Mouse (Mus musculus): ENCODE measurements around the gene Samhd1. TPM values are rescaled to one million over a fixed set of nuclear protein-coding genes. Genes with fewer than 3 reads are reported as not detected.

Samhd1 gene
- polyA plus RNA-seq, 1 experiment from 2014 or later = 32.5 TPM

- 69% methylated on average over 4 of the region's 4 CpGs for WGBS
Measured at GRCm38 (mm10) chr2:157063241-157063700, 71.8 kb downstream of the Samhd1 start.

GRCm38 (mm10) chr2:157060557-157061305 is 74.3 kb downstream of the Samhd1 start:
- ATAC-seq (ENCODE audit: insufficient number of reproducible peaks, insufficient read depth, low FRiP score, low read depth) = no peak
- no peak overlapping the region for H3K27ac ChIP-seq (ENCODE audit: low read length)
- no peak overlapping the region for H3K4me3 ChIP-seq (ENCODE audit: low read depth, low read length)
- no peaks in the 10 kb centered on the region for H3K9me3 ChIP-seq (ENCODE audit: control insufficient read depth, low read depth, low read length)
- H3K27me3 ChIP-seq (ENCODE audit: control insufficient read depth, insufficient read depth, low read length) = no peaks in the 10 kb centered on the region
- peaks cover 17% of the 10 kb centered on the region; the same call in 1 of the 2 replicates for H3K36me3 ChIP-seq (ENCODE audit: control insufficient read depth, insufficient read depth, low read length)
- no peak overlapping the region for H3K9ac ChIP-seq (replicated peaks; ENCODE audit: low read depth, low read length)
- WGBS = 87% methylated on average over 11 of the region's 11 CpGs
- H3K4me2 ChIP-seq (replicated peaks; ENCODE audit: low read depth, low read length) = no peak overlapping the region
- peaks cover 23% of the 10 kb centered on the region; the same call in 1 of the 2 replicates for H3K4me1 ChIP-seq (ENCODE audit: control insufficient read depth, insufficient read depth, low read length)

More at GRCm38 (mm10) chr2:157063241-157063700, 71.8 kb downstream of the Samhd1 start:
- peaks cover 6% of the 10 kb centered on the region; the same call in 1 of the 2 replicates for H3K36me3 ChIP-seq (ENCODE audit: control insufficient read depth, insufficient read depth, low read length)
- H3K9ac ChIP-seq (replicated peaks; ENCODE audit: low read depth, low read length) = no peak overlapping the region
- peaks cover 32% of the 10 kb centered on the region; the same call in 1 of the 2 replicates for H3K4me1 ChIP-seq (ENCODE audit: control insufficient read depth, insufficient read depth, low read length)
- no peak for ATAC-seq (ENCODE audit: insufficient number of reproducible peaks, insufficient read depth, low FRiP score, low read depth)
- H3K9me3 ChIP-seq (ENCODE audit: control insufficient read depth, low read depth, low read length) = no peaks in the 10 kb centered on the region
- H3K27ac ChIP-seq (ENCODE audit: low read length) = no peak overlapping the region
- H3K4me2 ChIP-seq (replicated peaks; ENCODE audit: low read depth, low read length) = no peak overlapping the region
- H3K4me3 ChIP-seq (ENCODE audit: low read depth, low read length) = no peak overlapping the region
- H3K27me3 ChIP-seq (ENCODE audit: control insufficient read depth, insufficient read depth, low read length) = no peaks in the 10 kb centered on the region

DNA sequence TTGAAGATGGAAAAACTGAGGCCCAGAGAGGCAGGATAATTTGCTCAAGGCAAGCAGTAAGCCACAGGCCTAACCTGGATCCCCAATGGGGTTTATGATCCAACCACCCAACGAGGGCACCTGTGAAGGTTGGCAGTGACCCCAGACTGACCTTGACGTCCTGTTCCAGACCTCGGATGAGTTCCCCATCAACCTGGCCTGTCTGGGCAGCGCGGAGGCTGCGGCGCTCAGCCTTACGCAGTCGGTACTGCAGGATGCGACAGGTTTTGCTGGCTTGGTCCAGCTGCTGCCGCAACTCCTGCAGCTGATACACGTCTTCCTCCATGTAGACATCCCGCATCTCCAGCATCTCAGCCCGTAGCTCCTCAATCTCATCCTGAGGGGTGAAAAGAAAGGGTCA is 75.0 kb downstream of the Samhd1 start:
- peaks cover 17% of the 10 kb centered on the region; the same call in 1 of the 2 replicates for H3K36me3 ChIP-seq (ENCODE audit: control insufficient read depth, insufficient read depth, low read length)
- no peak for ATAC-seq (ENCODE audit: insufficient number of reproducible peaks, insufficient read depth, low FRiP score, low read depth)
- H3K4me2 ChIP-seq (replicated peaks; ENCODE audit: low read depth, low read length) = no peak overlapping the region
- H3K9ac ChIP-seq (replicated peaks; ENCODE audit: low read depth, low read length) = no peak overlapping the region
- H3K4me1 ChIP-seq (ENCODE audit: control insufficient read depth, insufficient read depth, low read length) = peaks cover 16% of the 10 kb centered on the region; the same call in 1 of the 2 replicates
- no peak overlapping the region for H3K4me3 ChIP-seq (ENCODE audit: low read depth, low read length)
- 89% methylated on average over 14 of the region's 14 CpGs for WGBS
- no peaks in the 10 kb centered on the region for H3K9me3 ChIP-seq (ENCODE audit: control insufficient read depth, low read depth, low read length)
- H3K27ac ChIP-seq (ENCODE audit: low read length) = no peak overlapping the region
- H3K27me3 ChIP-seq (ENCODE audit: control insufficient read depth, insufficient read depth, low read length) = no peaks in the 10 kb centered on the region

- H3K4me1 ChIP-seq (ENCODE audit: control insufficient read depth, insufficient read depth, low read length) = peaks cover 16% of the 10 kb centered on the region; the same call in 1 of the 2 replicates
- H3K4me2 ChIP-seq (replicated peaks; ENCODE audit: low read depth, low read length) = peak overlapping the region; percentile 32
- H3K9ac ChIP-seq (replicated peaks; ENCODE audit: low read depth, low read length) = no peak overlapping the region
- peak overlapping the region; percentile 91; the same call in 1 of the 2 replicates for H3K27ac ChIP-seq (ENCODE audit: low read length)
- H3K27me3 ChIP-seq (ENCODE audit: control insufficient read depth, insufficient read depth, low read length) = no peaks in the 10 kb centered on the region
- 60% methylated on average over 8 of the region's 8 CpGs for WGBS
- ATAC-seq (ENCODE audit: insufficient number of reproducible peaks, insufficient read depth, low FRiP score, low read depth) = no peak
- H3K36me3 ChIP-seq (ENCODE audit: control insufficient read depth, insufficient read depth, low read length) = peaks cover 25% of the 10 kb centered on the region
- no peak overlapping the region for H3K4me3 ChIP-seq (ENCODE audit: low read depth, low read length)
- H3K9me3 ChIP-seq (ENCODE audit: control insufficient read depth, low read depth, low read length) = no peaks in the 10 kb centered on the region
Measured at GRCm38 (mm10) chr2:157059166-157059565, 75.9 kb downstream of the Samhd1 start.

- WGBS = 12% methylated on average over 18 of the region's 18 CpGs
- peaks cover 30% of the 10 kb centered on the region for H3K36me3 ChIP-seq (ENCODE audit: control insufficient read depth, insufficient read depth, low read length)
- peaks cover 16% of the 10 kb centered on the region; the same call in 1 of the 2 replicates for H3K4me1 ChIP-seq (ENCODE audit: control insufficient read depth, insufficient read depth, low read length)
Measured at GRCm38 (mm10) chr2:157058342-157058998, 76.6 kb downstream of the Samhd1 start.

GRCm38 (mm10) chr2:157057758-157058157 is 77.3 kb downstream of the Samhd1 start:
- H3K4me3 ChIP-seq (ENCODE audit: low read depth, low read length) = no peak overlapping the region
- H3K36me3 ChIP-seq (ENCODE audit: control insufficient read depth, insufficient read depth, low read length) = peaks cover 37% of the 10 kb centered on the region
- H3K9me3 ChIP-seq (ENCODE audit: control insufficient read depth, low read depth, low read length) = no peaks in the 10 kb centered on the region
- peaks cover 13% of the 10 kb centered on the region; the same call in 1 of the 2 replicates for H3K4me1 ChIP-seq (ENCODE audit: control insufficient read depth, insufficient read depth, low read length)
- H3K27me3 ChIP-seq (ENCODE audit: control insufficient read depth, insufficient read depth, low read length) = no peaks in the 10 kb centered on the region
- ATAC-seq (ENCODE audit: insufficient number of reproducible peaks, insufficient read depth, low FRiP score, low read depth) = no peak
- no peak overlapping the region for H3K4me2 ChIP-seq (replicated peaks; ENCODE audit: low read depth, low read length)
- no peak overlapping the region for H3K9ac ChIP-seq (replicated peaks; ENCODE audit: low read depth, low read length)
- H3K27ac ChIP-seq (ENCODE audit: low read length) = no peak overlapping the region; the same call in 1 of the 2 replicates
- WGBS = 92% methylated on average over 4 of the region's 4 CpGs

More at GRCm38 (mm10) chr2:157058342-157058998, 76.6 kb downstream of the Samhd1 start:
- Histone ChIP-seq H3K9me3 (ENCODE audit: control insufficient read depth, low read depth, low read length) (no peaks in the 10 kb centered on the region), H3K4me2 (replicated peaks; ENCODE audit: low read depth, low read length) (peak overlapping the region; percentile 32), H3K9ac (replicated peaks; ENCODE audit: low read depth, low read length) (no peak overlapping the region), H3K27me3 (ENCODE audit: control insufficient read depth, insufficient read depth, low read length) (no peaks in the 10 kb centered on the region), H3K27ac (ENCODE audit: low read length) (peak overlapping the region; percentile 91), H3K4me3 (ENCODE audit: low read depth, low read length) (peak overlapping the region; percentile 14; the same call in 1 of the 2 replicates)
- peak; percentile 87 for ATAC-seq (ENCODE audit: insufficient number of reproducible peaks, insufficient read depth, low FRiP score, low read depth)

DNA sequence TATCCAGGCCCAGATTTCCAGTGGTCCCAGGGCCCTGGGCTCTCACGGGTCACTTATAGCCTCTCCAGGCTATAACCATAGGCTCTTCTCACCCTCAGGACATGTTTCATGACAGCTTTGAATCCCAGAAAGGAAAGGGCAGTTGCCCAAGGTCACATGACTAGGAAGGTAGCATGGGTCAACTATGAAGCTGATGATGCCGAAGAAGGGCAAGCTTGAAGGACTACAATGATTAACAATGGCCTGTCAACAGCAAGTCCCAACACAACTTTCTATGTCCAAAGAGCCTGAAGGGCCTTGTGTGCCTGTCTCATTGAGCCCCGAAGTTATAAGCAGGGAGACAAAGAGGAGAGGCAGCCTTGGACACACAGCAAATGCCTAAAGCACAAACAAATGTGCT is 77.9 kb downstream of the Samhd1 start:
- no peaks in the 10 kb centered on the region for H3K27me3 ChIP-seq (ENCODE audit: control insufficient read depth, insufficient read depth, low read length)
- H3K9ac ChIP-seq (replicated peaks; ENCODE audit: low read depth, low read length) = no peak overlapping the region
- peaks cover 13% of the 10 kb centered on the region; the same call in 1 of the 2 replicates for H3K4me1 ChIP-seq (ENCODE audit: control insufficient read depth, insufficient read depth, low read length)
- 90% methylated on average over 3 of the region's 3 CpGs for WGBS
- H3K4me3 ChIP-seq (ENCODE audit: low read depth, low read length) = no peak overlapping the region
- peaks cover 42% of the 10 kb centered on the region for H3K36me3 ChIP-seq (ENCODE audit: control insufficient read depth, insufficient read depth, low read length)
- no peak overlapping the region for H3K4me2 ChIP-seq (replicated peaks; ENCODE audit: low read depth, low read length)
- no peaks in the 10 kb centered on the region for H3K9me3 ChIP-seq (ENCODE audit: control insufficient read depth, low read depth, low read length)
- ATAC-seq (ENCODE audit: insufficient number of reproducible peaks, insufficient read depth, low FRiP score, low read depth) = no peak
- H3K27ac ChIP-seq (ENCODE audit: low read length) = no peak overlapping the region

DNA sequence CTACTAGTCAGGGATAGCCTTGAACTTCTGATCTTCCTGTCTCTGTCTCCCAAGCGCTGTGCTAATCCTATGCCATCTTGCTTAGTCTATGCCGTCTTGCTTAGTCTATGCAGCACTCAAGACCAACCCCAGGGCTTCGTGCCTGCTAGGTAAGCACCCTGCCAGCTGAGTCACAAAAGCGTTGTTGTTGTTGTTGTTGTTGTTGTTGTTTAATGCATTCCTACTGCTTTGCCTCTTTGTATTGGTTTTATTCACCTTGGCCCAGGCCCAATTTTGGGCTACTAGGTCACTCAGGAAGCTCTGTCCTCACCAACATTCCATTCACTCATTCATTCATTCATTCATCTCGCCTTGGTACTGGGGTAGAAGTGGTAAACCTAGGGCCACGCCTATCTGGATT is 79.3 kb downstream of the Samhd1 start:
- H3K9me3 ChIP-seq (ENCODE audit: control insufficient read depth, low read depth, low read length) = no peaks in the 10 kb centered on the region
- 91% methylated on average over 6 of the region's 6 CpGs for WGBS
- H3K9ac ChIP-seq (replicated peaks; ENCODE audit: low read depth, low read length) = no peak overlapping the region
- peaks cover 13% of the 10 kb centered on the region; the same call in 1 of the 2 replicates for H3K4me1 ChIP-seq (ENCODE audit: control insufficient read depth, insufficient read depth, low read length)
- no peak overlapping the region for H3K4me2 ChIP-seq (replicated peaks; ENCODE audit: low read depth, low read length)
- ATAC-seq (ENCODE audit: insufficient number of reproducible peaks, insufficient read depth, low FRiP score, low read depth) = no peak
- peaks cover 46% of the 10 kb centered on the region for H3K36me3 ChIP-seq (ENCODE audit: control insufficient read depth, insufficient read depth, low read length)
- no peaks in the 10 kb centered on the region for H3K27me3 ChIP-seq (ENCODE audit: control insufficient read depth, insufficient read depth, low read length)
- no peak overlapping the region for H3K4me3 ChIP-seq (ENCODE audit: low read depth, low read length)
- no peak overlapping the region for H3K27ac ChIP-seq (ENCODE audit: low read length)
